Mouse (Mus musculus) forebrain, embryonic 12.5 days (tissue): ENCODE data around the gene Olfr420. TPM values are rescaled to one million over a fixed set of nuclear protein-coding genes. Genes with fewer than 3 reads are reported as not detected.

ENCODE experiments used
- ATAC-seq: fragments of 200-750 bp; cut with Nextera tagmentation; 2 replicates; pipeline ENCODE4 v1.8.0; 2017; ENCODE audit warnings: moderate TSS enrichment; ENCODE audit not compliant: low FRiP score
- H3K27ac ChIP-seq: fragments of 300-500 bp; sonication (generic); 2 replicates; pipeline ENCODE4 v1.5.1; 2016; ENCODE audit warnings: mild to moderate bottlenecking
- H3K27me3 ChIP-seq: fragments of 300-500 bp; sonication (generic); 2 replicates; pipeline ENCODE4 v1.6.1; 2016; ENCODE audit warnings: mild to moderate bottlenecking
- H3K36me3 ChIP-seq: fragments of 300-500 bp; sonication (generic); replicated peaks from 2 replicates; pipeline ENCODE4 v1.6.1; 2016; ENCODE audit warnings: mild to moderate bottlenecking
- H3K4me1 ChIP-seq: fragments of 300-500 bp; sonication (generic); 2 replicates; pipeline ENCODE4 v1.6.1; 2016
- H3K4me2 ChIP-seq: fragments of 300-500 bp; sonication (generic); 2 replicates; pipeline ENCODE4 v1.6.1; 2016; ENCODE audit warnings: mild to moderate bottlenecking, moderate library complexity
- H3K4me3 ChIP-seq: fragments of 300-500 bp; sonication (generic); replicated peaks from 2 replicates; pipeline ENCODE4 v1.5.1; 2016; ENCODE audit warnings: mild to moderate bottlenecking
- H3K9ac ChIP-seq: fragments of 300-500 bp; sonication (generic); 2 replicates; pipeline ENCODE4 v1.6.1; 2016; ENCODE audit warnings: mild to moderate bottlenecking
- H3K9me3 ChIP-seq: fragments of 300-500 bp; sonication (generic); 2 replicates; pipeline ENCODE4 v1.6.1; 2016
- WGBS: fragments of 180-500 bp; shearing (Covaris S2); methylation state at CpG from one replicate; pipeline ENCODE4 v1.1.7; 2016; 5-methylcytosine and 5-hydroxymethylcytosine counted together
- polyA plus RNA-seq: library from polyadenylated mRNA; unstranded; fragments of >200 nt; fragmentation: Nextera tagmentation; extraction: Ambion mirVana; gene quantifications from 2 replicates; pipeline ENCODE4 v1.2.1, GENCODE M21; 2016

The Olfr420 gene
- not detected in 2 replicates for polyA plus RNA-seq

DNA sequence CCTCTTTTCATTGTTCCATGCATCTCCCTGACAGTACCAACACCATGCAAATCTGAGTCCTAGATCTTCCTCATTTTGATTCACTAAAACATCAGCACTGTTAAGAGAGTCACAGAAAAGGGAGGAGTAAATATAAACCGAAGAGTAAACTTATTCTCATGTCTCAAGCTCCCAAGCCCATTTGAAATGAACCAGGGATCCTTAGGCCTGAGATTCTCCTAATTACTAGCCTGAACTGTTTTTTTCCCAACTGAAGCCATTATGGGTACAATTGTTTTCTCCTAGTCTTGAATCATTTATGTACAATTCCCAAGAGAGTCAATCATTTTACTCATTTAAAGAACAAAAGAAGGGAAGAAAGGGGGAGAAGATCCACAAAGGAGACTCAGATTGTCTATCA, at the start of gene Olfr420:
TSS of gene Olfr420 (plus strand) at position 301 of the 400 bp plus-strand sequence.
- Histone ChIP-seq H3K4me2 (no peak within 1 kb of the TSS), H3K4me3 (no peak within 1 kb of the TSS), H3K4me1 (no peaks in the 10 kb centered on the region), H3K27me3 (no peaks in the 10 kb centered on the region), H3K36me3 (no peaks in the 10 kb centered on the region), H3K9ac (no peak within 1 kb of the TSS), H3K9me3 (no peaks in the 10 kb centered on the region), H3K27ac (no peak within 1 kb of the TSS)
- ATAC-seq, result no peak
- 88% methylated on average over 1 of the region's 1 CpGs for WGBS

DNA sequence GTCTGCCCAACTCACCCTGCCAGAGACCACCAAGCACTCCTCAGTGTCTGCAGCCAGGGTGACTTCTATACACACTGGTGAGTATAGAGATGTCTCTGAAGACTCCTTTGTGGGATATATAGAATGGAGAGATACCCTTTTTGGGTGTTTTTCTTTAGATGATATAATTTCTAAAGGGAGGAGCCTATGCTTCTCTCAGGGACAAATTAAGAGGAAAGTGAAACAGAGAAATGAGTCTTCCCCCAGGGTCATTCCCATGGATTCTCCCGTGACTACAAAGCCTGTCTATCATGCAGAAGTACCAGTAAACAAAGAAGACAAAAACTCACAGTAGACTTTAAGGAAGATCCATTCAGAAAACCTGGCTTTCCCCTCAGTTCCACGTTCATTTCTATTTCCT, 34.4 kb upstream of the Olfr420 start, which contains the start of gene Olfr231:
TSS of gene Olfr231 (minus strand) at position 101 of the 400 bp plus-strand sequence.
- Histone ChIP-seq H3K4me2 (no peak within 1 kb of the TSS), H3K36me3 (no peaks in the 10 kb centered on the region), H3K4me3 (no peak within 1 kb of the TSS), H3K9ac (no peak within 1 kb of the TSS), H3K27ac (no peak within 1 kb of the TSS), H3K9me3 (no peaks in the 10 kb centered on the region), H3K4me1 (no peaks in the 10 kb centered on the region), H3K27me3 (no peaks in the 10 kb centered on the region)
- no peak for ATAC-seq
- 63% methylated on average over 2 of the region's 2 CpGs for WGBS

- Histone ChIP-seq H3K9ac (no peak within 1 kb of the TSS), H3K27ac (no peak within 1 kb of the TSS), H3K9me3 (no peaks in the 10 kb centered on the region), H3K4me2 (no peak within 1 kb of the TSS), H3K27me3 (no peaks in the 10 kb centered on the region), H3K4me1 (no peaks in the 10 kb centered on the region), H3K36me3 (no peaks in the 10 kb centered on the region), H3K4me3 (no peak within 1 kb of the TSS)
- 74% methylated on average over 3 of the region's 3 CpGs for WGBS
- ATAC-seq, result no peak
Observed at GRCm38 (mm10) chr1:174131217-174131616, 24.2 kb upstream of the Olfr420 start, which contains the start of gene Olfr424. Olfr424 (plus strand) TSS chr1:174131517.

- Histone ChIP-seq H3K27me3 (no peaks in the 10 kb centered on the region), H3K27ac (no peak overlapping the region), H3K9ac (no peak overlapping the region), H3K4me3 (no peak overlapping the region), H3K4me1 (no peaks in the 10 kb centered on the region), H3K9me3 (no peaks in the 10 kb centered on the region), H3K4me2 (no peak overlapping the region), H3K36me3 (no peaks in the 10 kb centered on the region)
- WGBS, result 18% methylated on average over 3 of the region's 3 CpGs
- ATAC-seq, result peak; percentile 69
Observed at GRCm38 (mm10) chr1:174131999-174132398, 23.4 kb upstream of the Olfr420 start.

- Histone ChIP-seq H3K9ac (no peak overlapping the region), H3K27ac (no peak overlapping the region), H3K4me3 (no peak overlapping the region), H3K36me3 (no peaks in the 10 kb centered on the region), H3K27me3 (no peaks in the 10 kb centered on the region), H3K4me1 (no peaks in the 10 kb centered on the region), H3K9me3 (no peaks in the 10 kb centered on the region), H3K4me2 (no peak overlapping the region)
- WGBS, result 81% methylated on average over 2 of the region's 2 CpGs
- ATAC-seq, result no peak
Observed at GRCm38 (mm10) chr1:174141384-174141783, 14.0 kb upstream of the Olfr420 start.

DNA sequence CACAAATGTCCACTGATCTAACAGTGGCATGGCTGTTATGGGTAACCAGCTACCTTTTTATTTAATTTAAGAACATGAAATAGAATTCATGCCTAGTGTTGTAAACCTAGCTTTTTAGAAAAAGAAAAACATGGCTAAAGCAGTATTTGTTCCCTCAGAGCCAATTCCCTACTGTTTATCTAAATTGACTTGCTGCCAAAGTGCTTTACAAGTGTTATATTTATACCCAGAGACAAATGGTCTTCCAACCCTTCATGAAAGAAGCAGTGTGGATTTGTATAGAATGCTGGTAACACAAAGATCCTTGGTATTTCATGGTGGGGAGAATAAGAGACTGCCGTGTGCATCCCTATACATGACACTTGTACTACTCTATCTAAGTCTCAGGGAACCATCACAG, 8.7 kb upstream of the Olfr420 start:
- Histone ChIP-seq H3K9ac (no peak overlapping the region), H3K9me3 (no peaks in the 10 kb centered on the region), H3K4me3 (no peak overlapping the region), H3K4me1 (no peaks in the 10 kb centered on the region), H3K4me2 (no peak overlapping the region), H3K27ac (no peak overlapping the region), H3K27me3 (no peaks in the 10 kb centered on the region), H3K36me3 (no peaks in the 10 kb centered on the region)
- no peak for ATAC-seq
- 76% methylated on average over 1 of the region's 1 CpGs for WGBS

GRCm38 (mm10) chr1:174149289-174149688, 6.1 kb upstream of the Olfr420 start:
- H3K27ac ChIP-seq, result no peak overlapping the region
- ATAC-seq, result no peak
- WGBS, result 87% methylated on average over 2 of the region's 2 CpGs

DNA sequence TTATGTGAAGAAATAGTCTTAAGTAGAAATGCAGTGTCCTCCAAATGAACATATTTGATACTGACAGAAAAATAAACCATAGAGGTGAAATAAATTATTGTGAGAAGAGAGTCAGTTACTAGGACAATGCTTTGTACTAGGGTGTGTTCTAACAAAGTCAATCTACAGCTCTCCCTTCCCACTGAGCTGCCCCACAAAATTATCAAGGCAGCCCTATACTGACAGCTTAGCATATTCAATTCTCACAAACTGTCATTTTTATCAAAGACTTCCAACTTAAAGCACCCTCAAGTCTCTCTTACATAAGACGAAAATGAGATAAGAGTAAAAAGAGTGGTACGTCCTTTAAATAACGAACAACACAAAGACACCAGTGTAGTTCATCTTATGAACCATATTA, 2.2 kb downstream of the Olfr420 start:
- Histone ChIP-seq H3K4me3 (no peak overlapping the region), H3K27me3 (no peaks in the 10 kb centered on the region), H3K36me3 (no peaks in the 10 kb centered on the region), H3K27ac (no peak overlapping the region), H3K4me2 (no peak overlapping the region), H3K4me1 (no peaks in the 10 kb centered on the region), H3K9me3 (no peaks in the 10 kb centered on the region), H3K9ac (no peak overlapping the region)
- ATAC-seq, result no peak
- WGBS, result 89% methylated on average over 3 of the region's 3 CpGs

More at GRCm38 (mm10) chr1:174149289-174149688, 6.1 kb upstream of the Olfr420 start:
- no peak overlapping the region for H3K4me3 ChIP-seq
- no peaks in the 10 kb centered on the region for H3K36me3 ChIP-seq
- no peaks in the 10 kb centered on the region for H3K4me1 ChIP-seq
- no peaks in the 10 kb centered on the region for H3K9me3 ChIP-seq
- H3K9ac ChIP-seq, result no peak overlapping the region
- H3K4me2 ChIP-seq, result no peak overlapping the region
- no peaks in the 10 kb centered on the region for H3K27me3 ChIP-seq

- no peak for ATAC-seq
- Histone ChIP-seq H3K27ac (no peak overlapping the region), H3K36me3 (no peaks in the 10 kb centered on the region), H3K4me2 (no peak overlapping the region), H3K4me3 (no peak overlapping the region), H3K9ac (no peak overlapping the region), H3K27me3 (no peaks in the 10 kb centered on the region), H3K9me3 (no peaks in the 10 kb centered on the region), H3K4me1 (no peaks in the 10 kb centered on the region)
- 88% methylated on average over 1 of the region's 1 CpGs for WGBS
Observed at GRCm38 (mm10) chr1:174158512-174158911, 3.1 kb downstream of the Olfr420 start.

- Histone ChIP-seq H3K27ac (no peak overlapping the region), H3K9ac (no peak overlapping the region), H3K9me3 (no peaks in the 10 kb centered on the region), H3K4me3 (no peak overlapping the region), H3K36me3 (no peaks in the 10 kb centered on the region), H3K4me1 (no peaks in the 10 kb centered on the region), H3K27me3 (no peaks in the 10 kb centered on the region), H3K4me2 (no peak overlapping the region)
- no peak for ATAC-seq
- 94% methylated on average over 10 of the region's 10 CpGs for WGBS
Observed at GRCm38 (mm10) chr1:174159095-174159494, 3.7 kb downstream of the Olfr420 start.

GRCm38 (mm10) chr1:174169024-174169423, 13.6 kb downstream of the Olfr420 start:
- H3K27ac ChIP-seq, result no peak overlapping the region
- 0 out of 2 replicates have a peak, but pooled peaks cover 3% of the 10 kb centered on the region for H3K4me1 ChIP-seq
- H3K36me3 ChIP-seq, result no peaks in the 10 kb centered on the region
- ATAC-seq, result no peak
- H3K4me2 ChIP-seq, result no peak overlapping the region
- H3K9me3 ChIP-seq, result no peaks in the 10 kb centered on the region
- H3K4me3 ChIP-seq, result no peak overlapping the region
- H3K9ac ChIP-seq, result no peak overlapping the region
- H3K27me3 ChIP-seq, result no peaks in the 10 kb centered on the region

- 0 out of 2 replicates have a peak, but pooled peaks cover 3% of the 10 kb centered on the region for H3K4me1 ChIP-seq
- H3K9me3 ChIP-seq, result no peaks in the 10 kb centered on the region
- no peak for ATAC-seq
- no peak overlapping the region for H3K27ac ChIP-seq
- H3K9ac ChIP-seq, result no peak overlapping the region
- H3K36me3 ChIP-seq, result no peaks in the 10 kb centered on the region
- H3K27me3 ChIP-seq, result no peaks in the 10 kb centered on the region
- no peak overlapping the region for H3K4me3 ChIP-seq
- no peak overlapping the region for H3K4me2 ChIP-seq
- 89% methylated on average over 5 of the region's 5 CpGs for WGBS
Observed at GRCm38 (mm10) chr1:174170706-174171501, 15.5 kb downstream of the Olfr420 start.

DNA sequence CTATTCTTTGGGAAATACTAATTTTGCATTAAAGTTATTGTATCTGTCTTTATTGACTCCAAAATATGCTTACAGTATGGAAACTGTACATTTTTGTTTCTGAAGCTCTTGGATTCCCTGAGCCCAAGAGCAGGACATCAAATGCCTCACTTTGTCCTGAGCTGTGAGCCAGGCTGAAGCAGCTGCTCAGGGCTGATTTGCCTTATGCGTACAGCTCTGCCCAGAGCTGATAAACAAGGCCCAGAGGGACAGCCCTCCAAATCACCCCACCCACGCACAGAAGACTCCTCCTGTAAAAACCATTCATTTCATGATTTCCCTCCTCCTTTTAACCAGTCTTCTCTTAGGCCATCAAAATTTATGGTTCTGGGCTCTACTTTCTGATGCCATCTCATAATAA, 16.1 kb downstream of the Olfr420 start:
- H3K27me3 ChIP-seq, result no peaks in the 10 kb centered on the region
- 65% methylated on average over 2 of the region's 2 CpGs for WGBS

More for the DNA sequence above, 16.1 kb downstream of the Olfr420 start:
- ATAC-seq, result no peak
- Histone ChIP-seq H3K4me2 (no peak overlapping the region), H3K36me3 (no peaks in the 10 kb centered on the region), H3K4me3 (no peak overlapping the region), H3K9ac (no peak overlapping the region), H3K27ac (no peak overlapping the region), H3K4me1 (0 out of 2 replicates have a peak, but pooled peaks cover 3% of the 10 kb centered on the region), H3K9me3 (no peaks in the 10 kb centered on the region)
